Mouse (Mus musculus): ENCODE results near the gene St3gal3. TPM values are rescaled to one million over a fixed set of nuclear protein-coding genes. Genes with fewer than 3 reads are reported as not detected.
A peak's percentile ranks its signal among the peaks of the same experiment; 100 is the strongest.

Gene St3gal3
- polyA plus RNA-seq, 1 experiment from 2014 or later: 6.7 TPM

GRCm38 (mm10) chr4:118031776-118032170 is 102.9 kb downstream of the St3gal3 start:
- TF ChIP-seq CTCF (IDR thresholded peaks at IDR 0.05; ENCODE audit: low read depth): no peak
- ATAC-seq (replicated peaks; ENCODE audit: low FRiP score, low read depth) (no peak), DNase-seq (ENCODE audit: low spot score) (no peak)
- Histone ChIP-seq H3K4me3 (replicated peaks; ENCODE audit: low read depth, low read length) (no peak overlapping the region), H3K27ac (peak overlapping the region; percentile 25; the same call in 1 of the 2 replicates), H3K9ac (ENCODE audit: low read depth, low read length) (no peak overlapping the region), H3K9me3 (replicated peaks; ENCODE audit: low read length) (no peaks in the 10 kb centered on the region), H3K4me2 (ENCODE audit: low read length) (no peak overlapping the region), H3K27me3 (ENCODE audit: insufficient read depth, low read length) (no peaks in the 10 kb centered on the region), H3K36me3 (ENCODE audit: insufficient read depth, low read length) (no peaks in the 10 kb centered on the region), H3K4me1 (replicated peaks; ENCODE audit: insufficient read depth, low read length) (peaks cover 14% of the 10 kb centered on the region)
- 85% methylated on average over 7 of the region's 7 CpGs for WGBS

- Histone ChIP-seq H3K9me3 (replicated peaks; ENCODE audit: low read length) (no peaks in the 10 kb centered on the region), H3K4me2 (ENCODE audit: low read length) (no peak overlapping the region), H3K4me1 (replicated peaks; ENCODE audit: insufficient read depth, low read length) (peaks cover 14% of the 10 kb centered on the region), H3K36me3 (ENCODE audit: insufficient read depth, low read length) (no peaks in the 10 kb centered on the region), H3K27ac (peak overlapping the region; percentile 25; the same call in 1 of the 2 replicates), H3K9ac (ENCODE audit: low read depth, low read length) (no peak overlapping the region), H3K27me3 (ENCODE audit: insufficient read depth, low read length) (no peaks in the 10 kb centered on the region), H3K4me3 (replicated peaks; ENCODE audit: low read depth, low read length) (no peak overlapping the region)
- WGBS: 43% methylated on average over 6 of the region's 6 CpGs
- DNase-seq (ENCODE audit: low spot score) (peak; percentile 75), ATAC-seq (replicated peaks; ENCODE audit: low FRiP score, low read depth) (peak; percentile 77)
- TF ChIP-seq CTCF (IDR thresholded peaks at IDR 0.05; ENCODE audit: low read depth): no peak
These were observed 103.5 kb downstream of the St3gal3 start for GRCm38 (mm10) chr4:118031132-118031775.

- no peak overlapping the region for H3K4me3 ChIP-seq (replicated peaks; ENCODE audit: low read depth, low read length)
- ATAC-seq (replicated peaks; ENCODE audit: low FRiP score, low read depth): no peak
These were observed 104.4 kb downstream of the St3gal3 start for GRCm38 (mm10) chr4:118030330-118030729.

GRCm38 (mm10) chr4:118029892-118030291 is 104.8 kb downstream of the St3gal3 start:
- Histone ChIP-seq H3K27me3 (ENCODE audit: insufficient read depth, low read length) (no peaks in the 10 kb centered on the region), H3K36me3 (ENCODE audit: insufficient read depth, low read length) (no peaks in the 10 kb centered on the region), H3K4me2 (ENCODE audit: low read length) (no peak overlapping the region), H3K4me1 (replicated peaks; ENCODE audit: insufficient read depth, low read length) (peaks cover 14% of the 10 kb centered on the region), H3K4me3 (replicated peaks; ENCODE audit: low read depth, low read length) (no peak overlapping the region), H3K27ac (no peak overlapping the region), H3K9ac (ENCODE audit: low read depth, low read length) (no peak overlapping the region), H3K9me3 (replicated peaks; ENCODE audit: low read length) (no peaks in the 10 kb centered on the region)
- no peak for TF ChIP-seq CTCF (IDR thresholded peaks at IDR 0.05; ENCODE audit: low read depth)
- DNase-seq (ENCODE audit: low spot score) (peak; percentile 48), ATAC-seq (replicated peaks; ENCODE audit: low FRiP score, low read depth) (0 out of 2 replicates have a peak, but pooled peaks have one; percentile 45)
- WGBS: 64% methylated on average over 6 of the region's 6 CpGs

More at GRCm38 (mm10) chr4:118030330-118030729, 104.4 kb downstream of the St3gal3 start:
- Histone ChIP-seq H3K4me2 (ENCODE audit: low read length) (no peak overlapping the region), H3K36me3 (ENCODE audit: insufficient read depth, low read length) (no peaks in the 10 kb centered on the region), H3K9ac (ENCODE audit: low read depth, low read length) (no peak overlapping the region), H3K27ac (no peak overlapping the region), H3K27me3 (ENCODE audit: insufficient read depth, low read length) (no peaks in the 10 kb centered on the region), H3K9me3 (replicated peaks; ENCODE audit: low read length) (no peaks in the 10 kb centered on the region), H3K4me1 (replicated peaks; ENCODE audit: insufficient read depth, low read length) (peaks cover 14% of the 10 kb centered on the region)
- no peak for DNase-seq (ENCODE audit: low spot score)
- 69% methylated on average over 5 of the region's 5 CpGs for WGBS
- TF ChIP-seq CTCF (IDR thresholded peaks at IDR 0.05; ENCODE audit: low read depth): no peak

- Histone ChIP-seq H3K4me2 (ENCODE audit: low read length) (no peak overlapping the region), H3K4me3 (replicated peaks; ENCODE audit: low read depth, low read length) (no peak overlapping the region), H3K36me3 (ENCODE audit: insufficient read depth, low read length) (no peaks in the 10 kb centered on the region), H3K27me3 (ENCODE audit: insufficient read depth, low read length) (no peaks in the 10 kb centered on the region), H3K9me3 (replicated peaks; ENCODE audit: low read length) (no peaks in the 10 kb centered on the region), H3K4me1 (replicated peaks; ENCODE audit: insufficient read depth, low read length) (peaks cover 14% of the 10 kb centered on the region), H3K27ac (0 out of 2 replicates have a peak overlapping the region, but pooled peaks have one; percentile 14), H3K9ac (ENCODE audit: low read depth, low read length) (no peak overlapping the region)
- DNase-seq (ENCODE audit: low spot score) (no peak), ATAC-seq (replicated peaks; ENCODE audit: low FRiP score, low read depth) (no peak)
- no peak for TF ChIP-seq CTCF (IDR thresholded peaks at IDR 0.05; ENCODE audit: low read depth)
- WGBS: 73% methylated on average over 9 of the region's 9 CpGs
These were observed 105.7 kb downstream of the St3gal3 start for GRCm38 (mm10) chr4:118028994-118029393.

GRCm38 (mm10) chr4:118025931-118026330 is 108.8 kb downstream of the St3gal3 start:
- ATAC-seq (replicated peaks; ENCODE audit: low FRiP score, low read depth): no peak

More at GRCm38 (mm10) chr4:118025931-118026330, 108.8 kb downstream of the St3gal3 start:
- WGBS: 41% methylated on average over 7 of the region's 7 CpGs
- Histone ChIP-seq H3K27me3 (ENCODE audit: insufficient read depth, low read length) (no peaks in the 10 kb centered on the region), H3K4me1 (replicated peaks; ENCODE audit: insufficient read depth, low read length) (peaks cover 5% of the 10 kb centered on the region), H3K9me3 (replicated peaks; ENCODE audit: low read length) (no peaks in the 10 kb centered on the region), H3K9ac (ENCODE audit: low read depth, low read length) (no peak overlapping the region), H3K4me3 (replicated peaks; ENCODE audit: low read depth, low read length) (no peak overlapping the region), H3K36me3 (ENCODE audit: insufficient read depth, low read length) (no peaks in the 10 kb centered on the region), H3K4me2 (ENCODE audit: low read length) (no peak overlapping the region), H3K27ac (no peak overlapping the region)
- DNase-seq (ENCODE audit: low spot score): no peak
- no peak for TF ChIP-seq CTCF (IDR thresholded peaks at IDR 0.05; ENCODE audit: low read depth)
